Mouse (Mus musculus) G1E (cell line): ENCODE measurements around the gene Gm17555.

Experiments used
- CTCF ChIP-seq: IDR thresholded peaks from 2 replicates; pipeline ENCODE4 v1.5.1; 2012; ENCODE audit warnings: low read depth, low read length, inconsistent platforms, mixed read lengths
- GATA1 ChIP-seq: IDR thresholded peaks from 2 replicates; pipeline ENCODE4 v1.6.1; 2012; ENCODE audit warnings: borderline replicate concordance, low read length, inconsistent platforms, mixed read lengths
- GATA2 ChIP-seq: IDR thresholded peaks from 2 replicates; pipeline ENCODE4 v1.6.1; 2012; ENCODE audit warnings: low read depth, low read length, inconsistent platforms, borderline replicate concordance
- POLR2AphosphoS5 ChIP-seq: IDR thresholded peaks from 2 replicates; pipeline ENCODE4 v1.6.1; 2012; ENCODE audit warnings: low read depth, low read length, inconsistent platforms; ENCODE audit not compliant: insufficient replicate concordance

- TF ChIP-seq CTCF (no peak), GATA2 (no peak), GATA1 (no peak), POLR2AphosphoS5 (no peak)
Measured at GRCm38 (mm10) chr2:126165277-126166018, 49.5 kb upstream of the Gm17555 start.
